Mouse (Mus musculus) liver, postnatal 0 days (tissue): ENCODE data around the gene Mkrn2os. TPM values are rescaled to one million over a fixed set of nuclear protein-coding genes. Genes with fewer than 3 reads are reported as not detected.

Source experiments
- ATAC-seq: fragments of 200-750 bp; cut with Nextera tagmentation; 2 replicates; pipeline ENCODE4 v1.8.0; 2017; ENCODE audit warnings: mild to moderate bottlenecking, moderate library complexity
- DNase-seq: peaks from one replicate; pipeline ENCODE4 v3.0.0-alpha.2; 2016
- H3K27ac ChIP-seq: fragments of 300-500 bp; sonication (generic); 2 replicates; pipeline ENCODE4 v1.5.1; 2014; ENCODE audit warnings: antibody characterized with exemption, moderate library complexity, mild to moderate bottlenecking, low read depth
- H3K27me3 ChIP-seq: fragments of 300-500 bp; sonication (generic); 2 replicates; pipeline ENCODE4 v1.6.1; 2014; ENCODE audit warnings: low read length, control low read depth, mixed read lengths; ENCODE audit not compliant: insufficient read depth
- H3K36me3 ChIP-seq: fragments of 300-500 bp; sonication (generic); replicated peaks from 2 replicates; pipeline ENCODE4 v1.6.1; 2014; ENCODE audit warnings: mild to moderate bottlenecking, control low read depth, low read length, moderate library complexity, mixed read lengths; ENCODE audit not compliant: insufficient read depth
- H3K4me1 ChIP-seq: fragments of 300-500 bp; sonication (generic); 2 replicates; pipeline ENCODE4 v1.6.1; 2014; ENCODE audit warnings: antibody characterized with exemption, mild to moderate bottlenecking, control low read depth; ENCODE audit not compliant: insufficient read depth
- H3K4me2 ChIP-seq: fragments of 300-500 bp; sonication (generic); 2 replicates; pipeline ENCODE4 v1.6.1; 2014; ENCODE audit warnings: low read depth, mild to moderate bottlenecking, low read length, moderate library complexity, mixed read lengths
- H3K4me3 ChIP-seq: fragments of 300-500 bp; sonication (generic); 2 replicates; pipeline ENCODE4 v1.5.1; 2014; ENCODE audit warnings: low read depth, low read length
- H3K9ac ChIP-seq: fragments of 300-500 bp; sonication (generic); replicated peaks from 2 replicates; pipeline ENCODE4 v1.6.1; 2014; ENCODE audit warnings: mild to moderate bottlenecking, moderate library complexity
- H3K9me3 ChIP-seq: fragments of 300-500 bp; sonication (generic); 2 replicates; pipeline ENCODE4 v1.6.1; 2016; ENCODE audit warnings: mild to moderate bottlenecking, control low read depth, low read length, mixed read lengths
- CTCF ChIP-seq: sonication (generic); IDR thresholded peaks from 2 replicates; pipeline ENCODE4 v1.5.1; 2016; ENCODE audit warnings: antibody characterized with exemption, low read depth
- EP300 ChIP-seq: IDR thresholded peaks from 2 replicates; pipeline ENCODE4 v1.6.1; 2016; ENCODE audit warnings: antibody characterized with exemption, low read depth, mild to moderate bottlenecking
- WGBS: fragments of 180-500 bp; shearing (Covaris S2); extraction: QIAGEN DNeasy Blood & Tissue Kit; methylation state at CpG from one replicate; pipeline ENCODE4 v1.1.7; 2014; ENCODE audit not compliant: insufficient replicate concordance; 5-methylcytosine and 5-hydroxymethylcytosine counted together
- polyA plus RNA-seq: library from polyadenylated mRNA; unstranded; fragments of >200 nt; fragmentation: Nextera tagmentation; extraction: Ambion mirVana; gene quantifications from 2 replicates; pipeline ENCODE4 v1.2.1, GENCODE M21; 2015

Gene Mkrn2os
- polyA plus RNA-seq, 1 experiment from 2014 or later, result 16.5 TPM

GRCm38 (mm10) chr6:115577407-115577806, 15.0 kb downstream of the Mkrn2os start:
- Histone ChIP-seq H3K4me2 (no peak overlapping the region), H3K4me3 (no peak overlapping the region), H3K27ac (no peak overlapping the region), H3K4me1 (no peaks in the 10 kb centered on the region), H3K9ac (no peak overlapping the region), H3K9me3 (no peaks in the 10 kb centered on the region), H3K27me3 (no peaks in the 10 kb centered on the region), H3K36me3 (peaks cover 8% of the 10 kb centered on the region; the same call in 1 of the 2 replicates)
- no peak for DNase-seq
- 71% methylated on average over 5 of the region's 5 CpGs for WGBS
- TF ChIP-seq CTCF, result no peak
- TF ChIP-seq EP300, result no peak
- no peak for ATAC-seq

- Histone ChIP-seq H3K4me1 (no peaks in the 10 kb centered on the region), H3K4me3 (no peak overlapping the region), H3K27ac (no peak overlapping the region), H3K27me3 (no peaks in the 10 kb centered on the region), H3K9me3 (no peaks in the 10 kb centered on the region), H3K4me2 (no peak overlapping the region), H3K9ac (no peak overlapping the region), H3K36me3 (peaks cover 15% of the 10 kb centered on the region)
- WGBS, result 85% methylated on average over 7 of the region's 7 CpGs
- no peak for DNase-seq
- ATAC-seq, result no peak
- TF ChIP-seq EP300 (no peak), CTCF (no peak)
Observed at GRCm38 (mm10) chr6:115574171-115574570, 18.2 kb downstream of the Mkrn2os start.

- ATAC-seq, result no peak
- no peaks in the 10 kb centered on the region for H3K27me3 ChIP-seq
- no peak overlapping the region for H3K9ac ChIP-seq
- no peak overlapping the region for H3K27ac ChIP-seq
- H3K4me3 ChIP-seq, result no peak overlapping the region
- 82% methylated on average over 6 of the region's 6 CpGs for WGBS
- no peaks in the 10 kb centered on the region for H3K4me1 ChIP-seq
- H3K36me3 ChIP-seq, result peaks cover 33% of the 10 kb centered on the region
- no peak for TF ChIP-seq EP300
- TF ChIP-seq CTCF, result no peak
- no peak for DNase-seq
- H3K9me3 ChIP-seq, result no peaks in the 10 kb centered on the region
- H3K4me2 ChIP-seq, result no peak overlapping the region
Observed at GRCm38 (mm10) chr6:115565479-115566045, 26.8 kb downstream of the Mkrn2os start.

- Histone ChIP-seq H3K36me3 (peaks cover 26% of the 10 kb centered on the region), H3K4me3 (no peak overlapping the region), H3K4me2 (no peak overlapping the region), H3K9ac (no peak overlapping the region), H3K27me3 (no peaks in the 10 kb centered on the region), H3K9me3 (no peaks in the 10 kb centered on the region), H3K4me1 (no peaks in the 10 kb centered on the region), H3K27ac (no peak overlapping the region)
- no peak for DNase-seq
- 70% methylated on average over 21 of the region's 21 CpGs for WGBS
- no peak for TF ChIP-seq EP300
- TF ChIP-seq CTCF, result no peak
- no peak for ATAC-seq
Observed at GRCm38 (mm10) chr6:115559651-115560632, 32.4 kb downstream of the Mkrn2os start.

- no peaks in the 10 kb centered on the region for H3K9me3 ChIP-seq
- H3K4me2 ChIP-seq, result no peak overlapping the region
- H3K27me3 ChIP-seq, result no peaks in the 10 kb centered on the region
- no peaks in the 10 kb centered on the region for H3K4me1 ChIP-seq
- H3K4me3 ChIP-seq, result no peak overlapping the region
- H3K27ac ChIP-seq, result no peak overlapping the region
- peaks cover 26% of the 10 kb centered on the region for H3K36me3 ChIP-seq
- ATAC-seq, result 0 out of 2 replicates have a peak, but pooled peaks have one; percentile 35
- DNase-seq, result no peak
- no peak for TF ChIP-seq EP300
- no peak for TF ChIP-seq CTCF
- 82% methylated on average over 2 of the region's 2 CpGs for WGBS
- H3K9ac ChIP-seq, result no peak overlapping the region
Observed at GRCm38 (mm10) chr6:115558176-115558575, 34.2 kb downstream of the Mkrn2os start.

GRCm38 (mm10) chr6:115555485-115555884, 36.9 kb downstream of the Mkrn2os start:
- Histone ChIP-seq H3K9ac (no peak overlapping the region), H3K36me3 (peaks cover 14% of the 10 kb centered on the region; the same call in 1 of the 2 replicates), H3K4me2 (no peak overlapping the region), H3K27me3 (no peaks in the 10 kb centered on the region), H3K4me3 (no peak overlapping the region), H3K9me3 (no peaks in the 10 kb centered on the region), H3K27ac (no peak overlapping the region), H3K4me1 (no peaks in the 10 kb centered on the region)
- 65% methylated on average over 5 of the region's 5 CpGs for WGBS
- TF ChIP-seq CTCF, result peak; percentile 23; the same call in 1 of the 2 replicates
- no peak for TF ChIP-seq EP300
- no peak for DNase-seq
- ATAC-seq, result no peak
